Mouse (Mus musculus) neutrophil, adult 5-6 weeks (primary cell): ENCODE measurements around the gene Fgfr2. TPM values are rescaled to one million over a fixed set of nuclear protein-coding genes. Genes with fewer than 3 reads are reported as not detected.
A peak's percentile ranks its signal among the peaks of the same experiment; 100 is the strongest.

ENCODE experiments used
- ATAC-seq: fragments of 151-379, 151-347 bp; 2 replicates; pipeline ENCODE4 v1.8.0; 2017; ENCODE audit warnings: mild to moderate bottlenecking, moderate TSS enrichment; ENCODE audit not compliant: insufficient number of reproducible peaks, poor library complexity, low FRiP score, severe bottlenecking; ENCODE audit errors: extremely low read depth
- total RNA-seq: library from RNA; stranded (forward); fragments of 200-1000 nt; gene quantifications from 2 replicates; pipeline ENCODE4 v1.2.3, GENCODE M21; 2017

Gene Fgfr2
- total RNA-seq, 1 experiment from 2014 or later = not detected

- no peak for ATAC-seq
These were observed 2268.4 kb downstream of the Fgfr2 start for GRCm38 (mm10) chr7:130854684-130855292.

GRCm38 (mm10) chr7:130847164-130847718 lies 2275.9 kb downstream of the Fgfr2 start:
- ATAC-seq = 0 out of 2 replicates have a peak, but pooled peaks have one; percentile 56

DNA sequence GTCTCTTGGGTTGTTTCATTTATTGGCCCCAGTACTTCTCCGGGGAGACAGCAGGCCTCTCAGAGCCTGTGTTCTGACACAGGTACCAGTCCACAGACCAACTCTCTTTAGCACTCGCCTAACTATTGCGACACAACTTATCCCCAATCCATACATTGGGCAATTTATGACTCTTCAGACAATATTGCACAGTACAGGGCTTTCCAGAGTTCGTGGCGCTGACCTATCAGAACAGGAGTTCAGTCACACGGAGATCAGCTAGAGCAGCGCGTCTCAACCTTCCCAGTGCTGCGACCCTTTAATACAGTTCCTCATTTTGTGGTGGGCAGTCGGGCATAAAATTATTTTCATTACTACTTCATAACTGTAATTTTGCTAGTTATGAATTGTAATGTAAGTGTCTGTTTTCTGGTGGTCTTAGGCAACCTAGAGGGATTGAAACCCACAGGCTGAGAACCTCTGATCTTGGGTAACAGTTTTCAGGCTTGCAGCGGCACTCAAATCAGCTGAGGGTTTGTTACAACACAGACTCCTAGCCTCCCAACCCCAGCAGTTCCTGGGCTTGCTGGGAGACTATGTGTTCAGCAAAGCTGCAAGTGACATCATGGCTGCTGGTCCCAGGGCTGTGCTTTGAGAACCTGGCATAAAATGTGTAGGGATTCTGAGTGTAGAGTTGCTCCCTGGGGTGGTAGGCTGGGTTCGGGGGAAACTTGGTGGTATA lies 2283.6 kb downstream of the Fgfr2 start:
- ATAC-seq = no peak

GRCm38 (mm10) chr7:130838658-130839025 lies 2284.5 kb downstream of the Fgfr2 start:
- no peak for ATAC-seq

GRCm38 (mm10) chr7:130837941-130838657 lies 2285.1 kb downstream of the Fgfr2 start:
- ATAC-seq = no peak

- ATAC-seq = no peak
These were observed 2287.1 kb downstream of the Fgfr2 start for GRCm38 (mm10) chr7:130836066-130836465.

DNA sequence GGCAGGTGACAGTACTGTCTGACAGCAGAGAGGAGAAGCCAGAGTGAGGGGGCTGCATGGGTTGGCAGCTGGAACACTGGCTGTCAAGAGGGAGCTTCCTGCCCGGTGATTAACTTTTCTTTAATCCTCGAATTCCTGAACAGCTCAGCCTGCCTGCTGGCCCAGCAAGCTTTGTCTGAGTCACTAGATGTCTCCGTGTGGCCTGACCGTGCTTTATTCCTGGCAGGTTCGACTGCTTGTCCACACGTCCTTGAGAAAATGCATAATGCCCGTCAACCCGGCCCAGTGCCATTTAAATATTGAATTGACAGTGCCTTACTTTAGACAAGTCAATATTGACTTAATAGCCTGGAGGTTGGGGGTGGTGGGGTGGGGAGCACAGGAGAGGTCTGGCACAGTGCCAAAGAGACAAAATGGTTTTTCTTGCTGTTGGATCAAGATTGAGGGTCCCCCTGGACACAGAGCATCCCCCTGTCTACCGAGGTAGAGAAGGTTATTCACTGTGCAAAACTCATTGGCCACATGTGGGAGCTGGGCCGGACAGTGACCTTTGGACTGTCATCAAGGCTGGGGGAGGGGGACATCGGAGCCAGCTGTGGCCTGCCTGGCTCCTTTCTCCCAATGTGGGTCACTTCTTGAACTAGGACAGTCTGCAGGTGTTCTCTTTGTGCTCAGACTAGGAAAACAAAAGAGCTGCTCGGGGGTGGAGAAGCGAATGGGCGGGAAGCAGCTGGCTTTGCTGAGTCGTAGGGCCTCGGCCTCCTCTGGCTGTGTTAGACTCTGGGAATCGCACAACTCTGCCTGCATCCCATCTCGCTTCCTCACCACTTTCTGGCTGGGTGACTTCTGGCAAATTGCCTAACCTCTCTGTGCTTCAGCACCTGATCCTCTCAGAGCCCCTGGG lies 2287.9 kb downstream of the Fgfr2 start:
- ATAC-seq = no peak

- ATAC-seq = peak; percentile 95
These were observed 2288.9 kb downstream of the Fgfr2 start for GRCm38 (mm10) chr7:130834299-130834698.

GRCm38 (mm10) chr7:130831586-130831985 lies 2291.6 kb downstream of the Fgfr2 start:
- no peak for ATAC-seq

DNA sequence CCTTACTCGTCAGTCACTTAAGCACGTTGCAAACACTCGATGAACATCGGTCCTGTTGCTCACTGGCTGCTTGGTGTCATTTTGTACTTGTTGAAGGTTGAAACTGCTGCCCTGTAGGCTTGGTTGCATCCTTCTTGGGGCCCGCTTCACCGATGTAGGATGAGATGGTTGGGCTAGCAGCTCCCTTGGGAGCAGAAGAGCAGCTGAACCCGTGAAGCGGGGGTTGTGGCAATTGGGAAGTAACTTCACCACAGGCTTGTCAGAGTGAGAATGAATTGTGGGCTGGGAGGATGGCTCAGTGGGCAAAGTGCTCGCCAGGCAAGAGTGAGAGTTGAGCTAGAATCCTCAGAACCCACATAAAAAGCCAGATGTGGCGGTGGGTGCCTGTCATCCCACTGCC lies 2294.7 kb downstream of the Fgfr2 start:
- peak; percentile 17; the same call in 1 of the 2 replicates for ATAC-seq

GRCm38 (mm10) chr7:130827844-130828403 lies 2295.2 kb downstream of the Fgfr2 start:
- ATAC-seq = 0 out of 2 replicates have a peak, but pooled peaks have one; percentile 2

GRCm38 (mm10) chr7:130827431-130827830 lies 2295.7 kb downstream of the Fgfr2 start:
- ATAC-seq = no peak

- ATAC-seq = no peak
These were observed 2296.8 kb downstream of the Fgfr2 start for GRCm38 (mm10) chr7:130826343-130826742.

GRCm38 (mm10) chr7:130823992-130824391 lies 2299.2 kb downstream of the Fgfr2 start:
- ATAC-seq = no peak

- no peak for ATAC-seq
These were observed 2303.5 kb downstream of the Fgfr2 start for GRCm38 (mm10) chr7:130819624-130820023.

DNA sequence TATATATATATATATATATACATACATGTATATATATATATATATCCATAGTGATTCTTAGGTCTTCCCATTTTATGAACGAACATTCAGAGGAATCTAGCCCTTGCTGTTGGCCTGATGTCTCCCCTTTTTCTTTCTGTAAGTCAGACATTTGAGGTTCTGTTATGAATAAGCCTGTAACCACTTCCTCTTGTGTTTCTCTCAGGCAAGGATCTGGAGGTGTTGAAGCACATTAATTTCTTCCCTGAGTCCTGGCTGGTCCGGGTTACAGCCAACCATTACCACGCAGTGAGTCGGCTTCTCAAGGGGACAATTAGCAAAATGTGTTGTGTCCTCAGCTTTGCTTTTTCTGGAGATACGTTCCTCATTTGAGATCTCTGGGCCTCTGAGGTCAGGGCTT lies 2304.3 kb downstream of the Fgfr2 start:
- ATAC-seq = no peak

DNA sequence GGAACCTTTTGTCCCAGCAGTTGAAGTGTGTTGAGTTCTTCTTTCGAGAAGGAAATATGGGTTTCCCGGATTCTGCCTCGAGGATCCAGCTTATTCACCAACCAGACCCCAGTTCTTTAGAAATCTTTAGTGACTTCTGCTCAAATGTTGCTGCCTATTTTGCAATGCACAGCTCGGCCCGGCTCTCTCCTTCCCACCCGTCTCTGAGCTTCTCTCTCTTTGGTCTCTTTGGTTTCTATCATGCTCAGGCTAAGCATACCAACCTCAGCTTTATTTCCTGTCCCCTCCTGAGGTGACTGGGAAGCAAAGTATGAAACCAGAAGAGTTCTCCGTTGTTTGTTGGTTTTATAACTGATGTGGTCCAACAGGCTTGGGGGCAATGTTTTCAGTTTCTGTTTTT lies 2306.9 kb downstream of the Fgfr2 start:
- no peak for ATAC-seq

GRCm38 (mm10) chr7:130815601-130816000 lies 2307.5 kb downstream of the Fgfr2 start:
- no peak for ATAC-seq
